Mouse (Mus musculus): ENCODE measurements around the gene Gpr171.
A peak's percentile ranks its signal among the peaks of the same experiment; 100 is the strongest.
"Not testable (repeated sequence)": the region's sequence is repeated elsewhere in the genome, so short reads cannot be mapped to it uniquely, and the experiment has no call there.

Gene Gpr171

DNA sequence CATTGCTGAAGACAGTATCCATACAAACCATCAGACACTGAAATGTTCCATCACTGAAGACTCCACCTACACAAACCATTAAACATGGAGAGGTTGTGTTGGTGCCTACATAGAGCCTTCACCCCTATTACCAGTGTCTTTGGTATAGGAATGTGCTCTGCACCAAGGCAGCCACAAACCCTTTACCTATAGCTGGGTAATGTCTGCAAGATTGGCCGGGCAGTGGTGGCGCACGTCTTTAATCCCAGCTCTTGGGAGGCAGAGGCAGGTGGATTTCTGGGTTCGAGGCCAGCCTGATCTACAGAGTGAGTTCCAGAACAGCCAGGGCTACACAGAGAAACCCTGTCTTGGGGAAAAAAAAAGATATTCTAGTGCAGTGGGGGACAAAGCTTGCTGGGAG, 11.7 kb upstream of the Gpr171 start:
- DNase-seq, result not testable (repeated sequence)

- DNase-seq, result no peak
Observed at GRCm38 (mm10) chr3:59111944-59112343, 10.3 kb upstream of the Gpr171 start.

GRCm38 (mm10) chr3:59109834-59110233, 8.2 kb upstream of the Gpr171 start:
- DNase-seq, result not testable (repeated sequence)

- DNase-seq, result no peak
Observed at GRCm38 (mm10) chr3:59107439-59107838, 5.8 kb upstream of the Gpr171 start.

- DNase-seq, result no peak
Observed at GRCm38 (mm10) chr3:59104462-59104861, 2.8 kb upstream of the Gpr171 start.

DNA sequence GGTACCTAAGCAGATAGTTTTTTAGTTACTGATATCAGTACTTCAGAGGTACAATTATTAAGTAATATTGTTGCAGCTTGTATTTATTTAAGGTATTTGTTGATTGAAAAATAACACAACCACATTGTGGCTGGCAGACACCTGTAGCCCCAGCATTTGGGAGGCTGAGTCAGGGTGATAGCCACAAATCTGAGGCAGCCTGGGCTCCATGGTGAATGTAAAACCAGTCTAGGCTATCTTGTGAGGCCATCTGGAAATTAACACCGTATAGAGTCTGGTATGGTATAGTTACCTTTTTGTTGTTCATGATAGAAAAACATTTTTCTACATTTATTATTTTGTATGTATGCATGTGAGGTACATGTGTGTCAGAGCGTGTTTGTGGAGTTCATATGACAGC, 525 bp upstream of the Gpr171 start:
- DNase-seq, result no peak

- no peak for DNase-seq
Observed at GRCm38 (mm10) chr3:59098540-59098939, 3.1 kb downstream of the Gpr171 start.

DNA sequence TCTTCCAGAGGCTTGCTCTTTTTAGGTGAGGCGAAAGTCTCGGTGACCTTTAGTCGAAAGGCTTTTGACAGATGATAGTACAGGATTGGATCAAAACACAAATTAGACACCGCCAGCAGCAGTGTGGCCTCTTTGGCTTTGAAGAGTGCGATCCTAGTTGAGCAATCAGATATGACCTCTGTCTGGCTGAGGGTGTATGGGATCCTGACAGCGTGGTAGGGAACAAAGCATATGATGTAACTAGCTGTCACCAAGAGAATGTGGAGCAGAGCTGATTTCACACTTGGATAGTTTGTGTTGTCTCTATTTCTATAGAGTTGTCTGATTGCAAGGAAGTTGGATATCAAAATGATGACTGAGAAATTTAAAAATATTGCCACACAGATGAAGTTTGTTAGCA, 4.2 kb downstream of the Gpr171 start:
- no peak for DNase-seq

DNA sequence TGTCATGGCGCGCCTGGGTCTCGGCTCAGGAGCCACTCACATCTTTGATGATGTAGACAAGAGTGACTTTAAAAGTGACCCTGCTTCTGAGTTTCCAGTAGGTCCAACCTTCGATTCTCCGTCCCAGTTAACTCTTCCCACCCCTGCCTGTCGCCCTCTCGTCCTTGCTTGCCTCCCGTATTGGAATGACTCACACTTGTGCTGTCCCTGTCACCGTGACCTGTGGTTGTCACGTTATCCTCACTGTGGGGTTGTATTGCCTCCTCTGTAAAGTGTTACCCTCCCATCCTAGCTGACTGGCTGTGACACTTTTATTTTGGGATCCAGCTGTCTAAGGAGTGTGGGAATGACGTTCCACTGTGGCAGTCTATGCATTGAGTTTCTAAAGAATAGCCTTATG, 8.9 kb downstream of the Gpr171 start:
- DNase-seq, result no peak

- no peak for DNase-seq
Observed at GRCm38 (mm10) chr3:59080919-59081318, 20.7 kb downstream of the Gpr171 start.

DNA sequence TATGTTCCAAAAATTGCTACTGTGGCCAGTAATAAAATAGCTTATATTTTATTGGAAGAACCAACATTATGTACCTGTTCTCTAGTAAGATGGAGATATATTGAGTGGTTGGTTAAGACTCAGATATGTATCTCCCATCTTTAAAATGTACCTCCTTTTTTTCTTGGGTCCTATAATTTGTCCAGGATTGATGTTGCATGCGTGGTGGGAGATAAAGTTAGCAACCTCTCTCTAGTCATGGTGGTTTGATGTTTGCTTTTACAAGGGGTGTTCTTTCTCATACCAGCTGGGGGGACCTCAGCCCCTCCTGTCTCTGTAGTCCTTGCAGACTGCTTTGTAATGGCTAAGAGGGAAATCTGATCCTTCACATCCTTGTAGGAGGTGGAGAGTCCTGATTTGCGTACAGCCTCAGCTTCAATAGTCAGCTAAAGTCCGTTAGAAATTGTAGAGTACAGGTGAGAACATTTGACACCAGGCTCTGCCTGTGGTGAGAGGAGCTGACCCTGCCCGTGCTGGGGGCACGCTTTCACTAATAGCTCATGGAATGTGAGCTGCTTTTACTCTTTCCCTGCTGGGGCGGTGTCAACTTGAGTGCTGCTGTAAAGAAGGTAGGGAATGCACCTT, 21.2 kb downstream of the Gpr171 start:
- no peak for DNase-seq

DNA sequence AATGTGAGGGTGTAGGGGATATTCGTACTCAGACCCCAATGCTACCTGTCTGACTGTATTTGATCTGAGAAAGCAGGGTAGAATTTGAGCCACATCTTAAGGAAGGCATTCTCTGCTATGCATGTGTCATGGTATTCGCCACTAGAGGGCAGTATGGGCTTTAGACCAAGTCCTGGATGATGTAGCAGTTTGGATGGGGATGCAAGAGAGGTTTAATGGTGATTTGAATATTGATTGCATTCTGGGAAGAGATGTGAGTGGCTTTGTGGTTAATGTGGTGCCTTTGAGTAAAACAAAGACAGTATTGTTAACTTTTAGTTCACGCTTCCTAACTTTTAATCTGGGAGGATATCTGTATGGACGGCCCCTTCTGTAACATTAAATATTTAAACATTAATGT, 22.3 kb downstream of the Gpr171 start:
- peak; percentile 10 for DNase-seq

DNA sequence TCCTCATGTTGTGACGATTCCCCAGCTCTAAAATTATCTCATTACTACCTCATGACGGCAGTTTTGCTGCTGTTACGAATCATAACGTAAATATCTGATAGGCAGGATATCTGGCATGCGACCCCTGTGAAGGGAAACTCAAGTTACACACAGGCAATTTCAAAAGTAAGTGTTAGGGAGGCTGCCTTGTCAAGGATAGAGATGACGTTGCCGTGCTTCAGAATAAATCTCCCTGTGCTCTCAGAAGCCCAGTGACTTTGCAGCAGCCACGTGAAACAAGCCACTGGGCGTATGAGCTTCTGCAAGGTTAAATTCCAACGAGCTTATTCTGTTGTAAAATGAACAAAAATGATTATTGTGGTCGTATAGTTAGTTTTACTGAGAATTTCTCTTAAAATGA, 23.0 kb downstream of the Gpr171 start:
- no peak for DNase-seq

DNA sequence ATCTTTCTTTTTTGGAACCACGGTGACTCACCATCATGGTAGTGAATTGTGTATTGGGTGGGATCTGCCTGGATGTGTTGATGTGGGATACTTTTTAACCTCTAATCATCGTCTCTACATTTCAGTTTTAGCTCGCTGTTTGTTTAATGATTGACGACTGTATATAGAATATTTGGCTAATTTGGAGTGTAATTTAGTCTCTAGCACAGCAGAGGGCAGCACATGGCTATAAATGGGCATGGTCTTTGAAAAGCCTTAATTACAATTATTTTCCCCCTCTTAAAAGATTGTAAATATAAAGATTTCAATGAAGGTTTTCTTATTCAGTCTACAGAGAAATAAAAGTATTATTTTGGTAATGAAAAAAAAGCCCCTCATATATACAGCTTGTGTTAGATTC, 24.3 kb downstream of the Gpr171 start:
- no peak for DNase-seq

- DNase-seq, result not testable (repeated sequence)
Observed at GRCm38 (mm10) chr3:59069071-59069470, 32.5 kb downstream of the Gpr171 start.

DNA sequence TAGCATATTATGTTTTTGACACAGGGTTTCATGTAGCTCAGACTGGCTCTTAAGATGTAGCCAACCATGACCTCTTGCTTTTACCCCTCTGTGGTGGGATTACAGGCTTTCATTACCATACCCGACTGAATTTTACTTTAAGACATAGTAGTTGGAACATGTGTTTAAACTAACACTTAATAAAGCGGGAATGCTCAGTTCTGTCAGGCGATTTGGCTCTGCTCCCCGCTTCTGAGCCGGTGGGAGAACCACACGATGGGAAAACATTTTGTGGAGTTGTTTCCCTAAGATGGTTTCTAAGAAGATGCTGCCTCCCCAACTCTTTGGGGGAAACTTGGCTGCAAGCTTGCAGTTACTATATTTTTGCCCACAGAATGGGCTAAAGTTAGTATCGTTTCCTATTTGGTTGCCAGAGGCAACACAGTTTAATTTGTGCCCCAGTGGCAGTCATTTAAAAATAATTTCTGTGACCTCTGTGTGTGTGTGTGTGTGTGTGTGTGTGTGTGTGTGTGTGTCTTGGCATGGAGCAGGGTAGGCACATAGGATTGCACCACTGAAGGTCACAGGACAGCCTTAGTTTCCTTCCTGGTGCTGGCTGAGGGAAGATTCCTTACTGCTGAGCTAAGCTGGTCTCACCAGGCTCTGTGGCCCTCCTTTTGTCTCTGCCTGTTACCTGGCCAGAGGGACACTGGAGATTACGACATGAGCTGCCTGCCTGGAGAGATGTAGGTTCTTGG, 34.9 kb downstream of the Gpr171 start:
- no peak for DNase-seq

GRCm38 (mm10) chr3:59065937-59066336, 35.7 kb downstream of the Gpr171 start:
- DNase-seq, result no peak

- no peak for DNase-seq
Observed at GRCm38 (mm10) chr3:59063431-59063830, 38.2 kb downstream of the Gpr171 start.

DNA sequence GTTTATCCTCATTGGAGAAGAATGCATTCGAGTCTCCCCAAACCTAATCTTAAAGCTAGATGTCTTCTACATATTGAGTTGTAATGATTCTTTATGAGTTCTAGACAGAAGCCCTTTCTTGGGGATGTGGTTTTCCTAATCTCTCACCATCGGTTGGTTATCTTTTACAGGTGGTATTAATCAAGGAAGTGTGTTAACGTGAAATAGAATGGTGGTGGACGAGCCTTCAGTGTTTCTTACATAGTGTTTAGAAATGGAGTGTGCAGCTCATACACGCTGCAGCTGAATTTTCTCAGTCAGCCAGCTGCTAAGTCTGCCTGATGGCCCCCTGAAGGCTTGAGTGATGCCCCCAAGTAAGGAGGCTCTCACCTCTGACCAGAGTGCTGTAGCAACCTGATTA, 39.5 kb downstream of the Gpr171 start:
- no peak for DNase-seq

DNA sequence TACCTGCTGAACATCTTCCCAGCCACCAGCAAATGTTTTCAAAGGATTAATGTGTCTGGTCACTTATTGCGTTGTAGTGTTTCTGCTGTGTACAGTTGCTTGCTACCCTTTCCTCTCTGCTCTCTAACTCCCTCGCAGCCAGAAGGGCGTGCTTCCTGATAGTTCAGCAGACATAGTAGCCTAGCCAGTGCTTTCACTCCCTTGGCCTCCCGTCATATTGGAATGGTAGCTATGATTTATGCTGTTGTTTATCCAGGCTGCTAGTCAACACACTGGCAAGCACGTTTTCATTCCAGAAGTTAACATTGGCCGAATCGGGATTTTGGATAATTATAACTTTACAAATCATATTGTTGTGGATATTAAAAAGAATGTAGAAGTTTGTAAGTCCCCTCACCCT, 41.5 kb downstream of the Gpr171 start:
- DNase-seq, result no peak

GRCm38 (mm10) chr3:59059022-59059541, 42.5 kb downstream of the Gpr171 start:
- DNase-seq, result peak; percentile 54

- DNase-seq, result no peak
Observed at GRCm38 (mm10) chr3:59054834-59055535, 46.6 kb downstream of the Gpr171 start.

Data from kidney, adult 18-20 months (tissue).